Mouse (Mus musculus) erythroid progenitor cell, adult 5-6 weeks (primary cell): ENCODE results near the gene Fam213b. TPM values are rescaled to one million over a fixed set of nuclear protein-coding genes. Genes with fewer than 3 reads are reported as not detected.
A peak's percentile ranks its signal among the peaks of the same experiment; 100 is the strongest.

Experiments used
- ATAC-seq: replicated peaks from 2 replicates; pipeline ENCODE4 v1.8.0; 2016; ENCODE audit warnings: moderate number of reproducible peaks, mild to moderate bottlenecking, moderate TSS enrichment, inconsistent platforms; ENCODE audit not compliant: poor library complexity, low FRiP score, severe bottlenecking
- total RNA-seq, 2 experiments: library from RNA; stranded (forward) in 1 of 2; stranded (reverse) in 1 of 2; fragments of 150-400 nt in 1 of 2; fragments of 186-747, 209-891 nt in 1 of 2; gene quantifications; 2 replicates each; pipeline versions ENCODE4 v1.2.3 to v1.2.4; 2015 to 2017; ENCODE audit warnings: low replicate concordance in 2 of 2

Fam213b gene
- total RNA-seq, 2 experiments from 2014 or later, result 2.5 to 6.1 TPM

DNA sequence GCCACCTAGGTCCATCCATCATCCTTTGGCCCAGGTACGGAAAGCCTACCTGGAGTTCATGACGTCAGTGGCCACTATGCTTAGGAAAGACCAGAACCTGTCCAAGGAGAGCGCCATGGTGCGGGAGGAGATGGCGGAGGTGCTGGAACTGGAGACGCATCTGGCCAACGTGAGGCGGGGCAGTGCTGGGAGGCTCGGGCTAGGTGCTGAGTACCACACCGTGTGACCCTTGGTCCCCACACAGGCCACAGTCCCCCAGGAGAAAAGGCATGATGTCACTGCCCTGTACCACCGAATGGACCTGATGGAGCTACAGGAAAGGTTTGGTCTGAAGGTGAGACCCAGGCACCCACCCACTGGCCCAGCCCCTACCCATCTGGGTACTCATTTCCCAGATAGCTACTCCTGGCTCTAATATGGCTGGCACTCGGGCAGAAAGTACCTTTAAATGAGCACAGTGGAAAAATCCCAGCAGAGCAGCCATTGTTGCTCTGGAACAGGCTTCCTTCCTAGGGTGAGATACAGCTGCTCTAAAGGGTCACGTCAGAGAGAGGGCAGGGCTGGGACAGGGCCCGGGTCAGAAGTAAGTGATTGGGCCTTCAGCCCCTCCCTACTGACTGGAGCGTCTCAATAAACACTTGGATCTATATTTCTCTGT lies 11.2 kb downstream of the Fam213b start:
- ATAC-seq, result no peak

DNA sequence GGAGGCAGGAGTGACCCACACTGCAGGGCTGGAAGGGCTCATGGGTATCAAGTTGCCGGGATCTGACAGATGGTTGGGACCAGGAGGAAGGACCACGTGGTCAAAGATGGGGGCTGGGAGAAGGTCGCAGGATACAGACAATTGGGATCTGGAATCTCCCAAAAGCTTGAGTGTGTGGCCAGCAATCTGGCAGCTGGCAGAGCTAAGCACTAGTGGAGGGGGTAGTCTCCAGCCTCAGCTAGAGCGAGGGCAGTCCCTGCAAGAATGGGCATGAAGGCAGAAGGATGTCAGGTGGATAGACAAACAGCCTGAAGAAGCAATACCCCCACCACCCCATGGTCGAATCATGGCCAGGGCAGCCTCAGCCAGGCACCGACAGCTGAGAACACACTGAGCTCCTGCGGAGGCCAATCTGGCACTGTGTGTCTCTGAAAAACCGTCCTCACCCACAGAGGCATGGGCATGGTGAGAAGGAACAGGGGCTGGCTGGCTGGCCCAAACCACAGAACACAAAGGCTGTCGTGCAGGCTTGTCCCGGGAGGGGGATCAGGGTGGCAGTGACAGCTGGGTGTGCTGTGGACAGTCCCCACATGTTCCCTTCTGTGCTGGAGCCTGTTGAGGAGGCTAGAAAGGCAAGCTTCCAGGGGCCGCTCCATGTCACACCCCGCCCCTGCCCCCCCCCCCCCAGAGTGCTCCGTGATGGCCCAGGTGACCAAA lies 11.9 kb downstream of the Fam213b start:
- no peak for ATAC-seq

DNA sequence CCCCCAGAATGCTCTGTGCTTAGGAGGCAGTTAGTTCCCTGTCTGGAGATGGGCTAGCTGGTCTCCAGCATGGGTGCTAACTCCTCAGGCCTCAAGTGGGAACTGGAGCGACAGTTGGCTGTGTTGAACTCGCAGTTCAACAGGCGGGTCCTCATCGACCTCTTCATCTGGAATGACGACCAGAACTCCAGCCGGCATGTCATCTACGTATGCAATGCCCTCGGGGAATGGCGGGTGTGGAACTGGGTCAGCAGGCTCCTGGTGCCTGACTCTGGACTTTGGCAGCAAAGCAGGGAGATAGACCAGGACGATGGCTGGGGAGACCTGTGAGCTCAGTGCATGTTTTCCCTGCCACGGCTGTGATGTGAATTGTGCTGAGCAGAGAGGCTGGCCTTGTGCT lies 13.5 kb downstream of the Fam213b start:
- ATAC-seq, result no peak

DNA sequence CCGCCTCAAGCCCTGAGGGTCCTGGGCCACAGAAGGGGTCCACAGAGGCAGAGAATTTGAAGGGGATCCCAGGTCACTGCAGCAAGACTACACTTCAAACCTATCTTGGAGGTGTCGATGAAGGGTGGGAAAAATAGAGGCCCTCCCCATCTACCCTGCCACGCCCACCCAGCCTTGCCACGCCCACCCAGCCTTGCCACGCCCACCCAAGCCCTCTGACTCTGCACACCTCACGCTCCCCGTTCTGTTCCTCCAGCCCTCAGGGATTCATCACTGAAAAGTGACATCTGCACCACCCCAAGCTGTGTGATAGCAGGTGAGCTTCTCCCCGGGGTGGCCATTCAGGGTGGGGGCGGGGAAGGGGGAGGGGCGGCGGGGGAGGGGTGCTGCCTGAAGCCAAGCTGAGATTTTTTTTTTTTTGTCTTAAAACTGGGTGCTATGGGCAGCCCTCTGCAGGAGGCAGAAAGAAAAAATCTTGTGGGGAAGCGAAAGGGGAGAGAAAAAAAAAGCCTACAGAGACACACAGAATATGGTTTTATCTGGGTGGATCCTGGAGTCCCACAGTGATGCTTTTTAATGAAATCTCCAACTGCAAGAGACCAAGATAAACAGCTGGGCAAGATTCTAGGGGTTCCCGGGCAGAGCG lies 16.8 kb downstream of the Fam213b start:
- peak; percentile 51 for ATAC-seq

DNA sequence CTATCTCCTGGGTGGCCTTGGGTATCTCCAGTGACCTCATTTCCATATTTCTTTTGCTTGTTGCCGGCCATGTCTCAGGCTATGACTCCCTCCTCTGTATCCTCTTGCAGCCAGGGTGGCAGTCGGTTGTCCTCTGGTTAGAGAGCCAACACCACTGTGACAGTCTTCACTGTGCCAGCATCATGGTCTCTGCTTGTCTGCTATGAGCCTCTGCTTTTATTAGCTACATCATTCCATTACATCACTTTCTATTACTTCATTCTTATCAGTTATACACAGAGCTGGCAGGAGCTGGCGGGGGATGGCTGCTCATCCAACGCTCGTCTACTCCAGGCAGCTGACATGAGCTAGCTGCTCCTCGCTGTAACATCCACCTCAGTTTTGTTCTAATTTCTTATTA lies 18.2 kb downstream of the Fam213b start:
- peak; percentile 85 for ATAC-seq

DNA sequence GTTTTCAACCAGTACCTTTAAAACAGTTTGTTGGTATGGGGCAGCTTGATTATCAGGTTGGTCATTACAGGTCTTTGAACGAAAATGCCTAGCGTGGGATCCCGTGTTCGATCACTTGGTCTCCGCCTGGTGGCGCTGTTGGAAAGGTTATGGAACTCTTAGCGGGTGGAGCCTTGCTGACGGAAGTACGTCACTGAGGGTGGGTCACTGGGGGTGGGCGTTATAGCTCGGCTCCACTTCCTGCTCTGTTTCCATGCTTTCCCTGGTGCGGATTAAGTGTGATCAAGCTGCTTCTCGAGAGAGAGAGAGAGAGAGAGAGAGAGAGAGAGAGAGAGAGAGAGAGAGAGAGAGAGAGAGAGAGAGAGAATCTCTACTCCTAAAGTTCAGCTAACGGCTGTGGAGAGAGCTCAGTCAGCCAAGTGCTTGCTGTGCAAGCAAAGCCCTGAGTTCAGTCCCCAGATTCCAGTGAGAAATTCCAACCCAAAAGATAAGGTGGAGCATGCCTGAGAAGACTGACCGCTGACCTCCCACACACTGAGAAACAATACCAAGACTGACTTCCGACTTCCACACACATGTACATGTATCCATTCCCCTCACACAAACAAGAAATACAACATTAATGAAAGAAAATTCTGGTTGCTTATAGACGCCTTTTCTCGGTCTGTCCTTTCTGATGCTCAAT lies 20.9 kb downstream of the Fam213b start:
- ATAC-seq, result peak; percentile 63

DNA sequence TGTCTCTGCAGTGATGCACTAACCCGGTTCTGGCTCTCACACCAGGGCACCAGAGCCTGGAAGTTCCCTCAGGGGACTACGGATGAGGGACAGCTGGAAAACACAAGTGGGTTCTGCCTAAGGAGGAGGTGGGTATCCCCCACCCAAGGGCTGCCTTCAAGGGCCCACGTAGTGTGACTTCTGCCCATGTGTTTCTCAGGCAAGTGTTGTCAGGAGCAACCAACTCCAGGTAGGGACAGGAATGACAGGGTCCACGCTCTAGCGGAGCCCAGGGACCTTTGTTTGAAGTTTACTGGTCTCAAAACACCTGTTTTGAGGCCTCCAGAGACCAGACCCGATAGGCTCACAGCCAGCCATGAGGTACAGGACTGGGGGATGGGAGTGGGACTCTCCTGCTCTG lies 25.7 kb downstream of the Fam213b start:
- ATAC-seq, result no peak

DNA sequence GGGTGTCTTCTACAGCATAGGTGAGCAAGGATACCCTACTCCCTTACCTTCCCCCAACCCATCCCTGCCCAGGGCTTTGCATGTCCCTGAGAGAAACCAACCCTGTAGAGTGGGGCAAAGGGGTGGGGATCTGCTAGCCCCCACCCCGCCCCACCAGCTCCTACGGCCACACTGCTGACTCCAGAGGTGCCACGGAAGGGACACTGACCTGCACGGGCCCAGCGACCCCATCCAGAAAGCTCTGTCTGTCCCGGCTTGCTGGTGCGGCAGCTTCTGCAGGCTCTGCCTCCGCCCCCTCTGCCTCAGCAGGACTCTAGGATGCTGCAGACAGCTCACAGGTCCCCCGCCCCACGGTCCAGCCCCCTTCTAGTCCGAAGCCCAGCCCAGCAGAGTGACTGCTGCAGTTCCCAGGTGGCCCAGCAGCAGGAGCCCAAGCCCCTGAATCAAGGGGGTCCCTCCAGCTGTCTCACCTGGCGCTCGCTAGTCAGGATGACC lies 27.1 kb downstream of the Fam213b start:
- no peak for ATAC-seq

DNA sequence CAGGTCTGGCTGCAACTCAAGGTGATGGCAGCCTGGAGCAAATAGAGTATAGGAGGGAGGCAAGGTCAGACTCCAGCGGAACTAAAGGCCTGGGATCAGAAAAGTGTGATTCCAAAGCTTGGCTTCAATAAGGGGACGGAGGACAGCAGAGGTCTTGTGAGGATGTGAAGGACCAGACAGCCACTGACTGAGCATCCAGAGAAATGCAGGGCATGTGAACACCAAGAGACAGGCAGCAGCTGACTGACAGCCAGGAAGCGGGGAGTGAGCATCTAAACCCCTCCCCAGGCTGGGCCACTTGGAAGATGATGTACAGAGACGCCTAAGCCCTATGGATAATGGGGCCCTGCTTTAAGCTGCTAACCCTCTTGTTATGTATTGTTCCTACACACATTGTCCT lies 28.2 kb downstream of the Fam213b start:
- ATAC-seq, result no peak

DNA sequence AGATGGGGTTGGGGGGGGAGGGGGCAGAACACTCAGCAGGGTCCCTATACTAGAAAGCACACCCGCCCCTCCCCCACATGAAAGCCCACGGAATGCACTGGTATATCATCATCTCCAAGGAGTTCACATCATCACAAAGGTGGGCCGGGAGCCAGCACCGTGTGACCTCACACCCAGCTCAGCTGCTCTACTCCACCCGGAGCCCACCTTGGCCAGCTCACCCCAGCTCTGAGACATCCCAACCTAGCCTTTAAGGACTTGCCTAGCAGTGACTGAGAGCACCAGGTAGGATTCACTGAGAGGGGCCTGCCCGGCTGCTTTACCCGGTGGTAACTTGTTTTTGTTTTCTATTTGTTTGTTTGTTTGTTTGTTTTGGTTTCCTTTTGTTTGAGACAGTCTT lies 29.5 kb downstream of the Fam213b start, which contains the start of gene Mmel1:
TSS of gene Mmel1 (plus strand) at position 146 of the 400 bp plus-strand sequence.
- ATAC-seq, result no peak

DNA sequence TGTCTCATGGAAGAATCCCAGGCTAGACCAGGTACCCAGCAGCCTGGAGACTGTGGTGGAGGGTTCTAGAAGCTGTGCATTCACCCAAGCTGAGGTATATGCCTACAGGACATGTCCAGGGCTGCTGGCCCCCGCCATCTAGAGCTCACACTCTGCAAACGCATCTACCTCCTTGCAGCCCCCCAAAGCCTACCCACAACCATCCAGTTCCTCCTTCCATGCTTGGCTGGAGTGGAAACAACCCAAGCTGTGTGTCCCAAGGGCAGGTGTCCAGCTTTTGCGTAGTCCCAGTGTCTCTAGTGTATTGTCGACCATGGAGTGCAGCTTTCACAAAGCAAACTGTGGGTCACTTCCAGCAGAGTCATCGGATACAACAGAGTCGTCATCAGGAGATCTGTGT lies 31.7 kb downstream of the Fam213b start:
- no peak for ATAC-seq

DNA sequence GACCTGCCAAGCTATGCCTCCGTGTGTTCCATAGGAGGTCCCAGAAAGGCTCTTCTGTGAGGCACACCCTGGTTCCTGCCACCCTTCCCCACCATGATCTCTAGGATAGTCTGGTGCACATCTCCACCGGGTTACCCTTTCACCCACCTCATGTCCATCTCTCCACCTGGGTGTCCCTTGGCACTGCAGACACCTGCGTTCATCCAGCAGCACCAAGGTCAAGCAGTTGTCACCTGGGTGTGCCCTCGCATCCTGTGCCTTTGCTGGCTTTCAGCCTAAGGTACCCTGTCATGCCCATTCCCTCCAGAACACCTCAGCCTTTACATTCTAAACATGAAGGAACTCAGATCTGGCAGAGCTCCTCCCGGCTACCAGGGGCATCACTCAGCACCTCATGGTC lies 32.5 kb downstream of the Fam213b start:
- no peak for ATAC-seq

DNA sequence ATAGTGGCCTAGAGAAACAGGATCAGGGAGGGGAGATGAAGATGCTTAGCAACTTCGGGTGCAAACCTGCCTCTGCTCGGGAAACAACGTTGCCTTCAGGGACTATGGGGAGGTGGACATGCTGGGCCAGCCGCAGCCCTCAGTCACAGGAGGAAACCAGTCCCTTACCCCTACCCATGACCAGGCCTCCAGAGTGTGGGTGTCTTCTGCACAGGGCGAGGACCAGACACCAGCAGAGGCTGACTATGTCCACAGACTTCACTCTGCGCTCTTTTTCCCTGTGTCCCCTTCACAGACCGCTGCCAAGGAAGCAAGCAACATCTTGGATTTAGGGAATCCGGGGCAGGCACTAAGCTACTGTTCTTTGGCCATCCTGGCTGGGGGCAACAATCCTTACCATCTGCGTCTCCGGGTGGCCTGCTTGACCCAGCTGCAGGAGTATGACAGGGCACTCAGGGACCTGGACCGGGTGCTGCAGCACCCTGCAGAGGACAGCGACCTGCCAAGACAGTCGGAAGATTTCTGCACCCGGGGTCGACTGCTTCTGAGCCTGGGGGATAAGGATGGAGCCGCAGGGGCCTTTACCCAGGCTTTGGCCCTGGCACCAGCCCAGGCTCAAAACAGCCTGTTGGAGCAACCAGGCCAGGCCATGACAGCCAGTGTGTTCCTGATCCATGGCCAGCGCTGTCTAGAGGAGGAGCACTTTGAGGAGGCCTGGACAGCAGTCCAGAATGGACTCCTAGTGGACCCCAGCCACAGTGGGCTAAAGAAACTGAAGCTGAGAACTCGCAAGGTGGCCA lies 33.8 kb downstream of the Fam213b start:
- ATAC-seq, result no peak

DNA sequence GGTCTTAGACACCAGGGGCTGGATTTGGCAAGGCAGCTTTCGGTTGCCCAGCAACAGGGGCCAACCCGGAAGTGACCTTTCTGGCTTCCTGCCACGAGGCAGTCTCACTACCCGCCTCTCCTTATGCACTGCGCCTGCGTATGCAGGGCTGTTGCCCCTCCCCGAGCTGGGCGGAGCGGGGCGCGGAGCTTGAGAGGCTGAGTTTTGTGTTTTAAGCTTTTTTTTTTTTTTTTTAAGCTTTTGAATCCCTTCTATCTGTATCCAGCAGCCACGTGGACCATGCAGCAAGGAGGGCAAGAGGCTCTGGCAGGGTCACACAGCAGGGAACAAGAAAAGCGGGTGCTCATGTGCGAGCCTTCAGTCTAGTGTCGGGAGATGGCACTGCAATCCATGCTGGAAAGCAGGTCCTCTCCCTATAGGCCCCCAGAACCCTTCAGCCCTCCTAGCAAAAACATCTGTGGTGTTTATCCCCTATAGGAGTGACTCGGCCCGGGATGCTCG lies 34.6 kb downstream of the Fam213b start:
- ATAC-seq, result no peak

DNA sequence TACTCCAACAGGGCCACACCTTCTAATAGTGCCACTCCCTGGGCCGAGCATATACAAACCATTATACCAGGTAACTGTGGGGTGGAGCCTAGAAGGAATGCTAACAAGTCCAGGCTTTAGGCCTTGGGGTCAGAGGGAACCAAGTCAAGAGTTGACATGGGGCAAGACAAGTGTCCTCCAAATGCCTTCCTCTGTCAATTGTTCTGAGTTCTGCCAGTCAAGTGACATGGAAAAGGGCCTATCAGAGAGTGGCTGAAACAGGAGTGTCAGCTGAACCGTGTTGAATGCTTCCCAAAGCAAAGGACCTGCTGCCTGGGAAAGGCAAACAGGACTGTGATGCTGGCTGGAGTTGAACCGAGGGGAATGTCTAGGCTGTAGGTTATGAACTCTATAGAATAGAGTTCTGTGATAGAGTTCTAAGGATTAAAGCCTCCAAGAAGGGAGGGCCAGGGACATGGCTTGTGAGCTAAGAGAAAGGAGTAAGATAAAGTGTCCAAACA lies 35.4 kb downstream of the Fam213b start:
- ATAC-seq, result no peak

DNA sequence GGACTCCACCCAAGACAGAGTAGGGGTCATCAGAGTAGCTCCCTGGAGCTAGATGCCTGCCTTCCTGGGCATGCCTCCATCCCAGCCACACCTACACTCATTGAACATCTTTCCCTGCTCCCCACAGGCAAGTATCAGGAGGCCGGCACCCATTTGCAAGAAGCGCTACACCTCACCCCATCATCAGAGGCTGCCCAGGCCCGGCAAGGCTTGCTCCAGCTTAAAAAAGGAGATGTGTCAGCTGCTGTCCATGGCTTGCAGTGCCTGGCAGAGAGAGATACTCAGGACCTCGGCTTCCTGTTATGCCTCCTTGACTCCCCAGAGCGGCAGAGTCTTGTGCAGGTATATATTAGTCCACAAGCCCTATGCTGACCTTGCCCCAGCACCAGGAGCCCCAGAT lies 37.0 kb downstream of the Fam213b start:
- ATAC-seq, result no peak

DNA sequence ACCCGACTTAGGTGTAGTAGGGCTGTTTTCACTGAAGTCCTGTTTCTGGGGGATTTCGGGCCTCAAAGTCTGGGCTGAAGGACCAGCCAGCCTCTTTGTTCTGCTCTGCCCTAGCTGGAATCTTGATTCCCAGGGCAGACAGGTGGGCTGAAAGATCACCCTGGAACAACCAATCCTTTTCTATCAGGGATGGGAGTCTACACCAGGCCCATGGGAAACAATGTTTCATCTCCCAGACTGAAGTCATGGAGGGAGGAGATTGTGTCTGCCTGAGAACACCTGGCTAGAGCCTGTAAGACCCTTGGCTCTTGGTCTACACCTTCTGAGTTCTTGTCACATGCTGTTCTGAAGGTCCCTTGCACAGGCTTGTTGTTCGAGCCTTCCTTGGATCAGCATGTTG lies 40.3 kb downstream of the Fam213b start:
- no peak for ATAC-seq

DNA sequence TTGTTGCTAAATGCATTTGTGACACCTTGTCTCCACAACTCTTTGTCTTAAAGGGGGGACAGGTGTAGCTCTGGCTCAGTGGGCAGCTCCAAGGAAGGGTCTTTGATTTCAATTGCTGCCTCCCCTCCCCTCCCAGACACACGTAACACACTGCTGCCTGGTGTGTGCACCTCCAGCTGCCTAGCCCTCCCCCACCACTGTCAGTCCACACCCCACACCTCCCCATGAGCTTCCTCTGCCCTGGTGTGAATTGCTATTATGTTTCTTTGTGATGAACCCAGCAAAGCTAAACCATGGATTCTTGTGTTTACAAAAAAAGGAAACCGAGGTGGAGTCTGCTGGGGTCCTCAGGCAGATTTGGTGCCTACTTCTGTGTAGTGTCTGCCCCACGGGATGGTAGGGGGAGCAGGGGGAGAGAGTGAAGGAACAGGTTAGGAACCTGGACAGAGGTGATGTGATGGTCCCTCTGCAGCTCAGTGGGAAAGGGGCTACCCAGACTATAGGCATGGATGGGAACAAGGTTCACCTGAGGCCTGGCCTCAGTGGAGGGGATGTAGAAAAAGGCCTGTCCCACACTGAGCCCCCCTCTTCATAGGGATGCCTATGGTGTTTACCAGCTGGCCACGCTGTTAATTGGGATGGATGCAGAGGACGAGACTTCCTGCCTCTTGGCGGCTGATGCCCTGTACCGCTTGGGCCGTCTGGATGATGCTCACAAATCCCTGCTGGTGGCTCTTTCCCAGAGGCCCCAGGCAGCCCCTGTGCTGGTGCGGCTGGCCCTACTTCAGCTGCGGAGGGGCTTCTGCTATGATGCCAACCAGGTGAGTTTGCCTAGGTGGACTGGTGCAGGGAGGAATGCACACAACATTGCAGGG lies 41.3 kb downstream of the Fam213b start:
- ATAC-seq, result no peak
